Mouse (Mus musculus): Measurements from ENCODE around the gene Cd160.
A peak's percentile ranks its signal among the peaks of the same experiment; 100 is the strongest.

Cd160 gene

GRCm38 (mm10) chr3:96828308-96828864, 765 bp downstream of the Cd160 start:
- no peak for DNase-seq

GRCm38 (mm10) chr3:96825261-96825660, 3.9 kb downstream of the Cd160 start:
- DNase-seq, result no peak

- DNase-seq, result no peak
These were observed 4.5 kb downstream of the Cd160 start for GRCm38 (mm10) chr3:96824614-96825013.

GRCm38 (mm10) chr3:96823701-96824100, 5.5 kb downstream of the Cd160 start:
- DNase-seq, result no peak

GRCm38 (mm10) chr3:96821581-96821980, 7.6 kb downstream of the Cd160 start:
- DNase-seq, result no peak

GRCm38 (mm10) chr3:96820116-96820915, 8.8 kb downstream of the Cd160 start:
- DNase-seq, result no peak

- no peak for DNase-seq
These were observed 14.8 kb downstream of the Cd160 start for GRCm38 (mm10) chr3:96814342-96814741.

- no peak for DNase-seq
These were observed 15.4 kb downstream of the Cd160 start for GRCm38 (mm10) chr3:96813591-96814244.

GRCm38 (mm10) chr3:96813106-96813505, 16.0 kb downstream of the Cd160 start:
- peak; percentile 43 for DNase-seq

- DNase-seq, result peak; percentile 75
These were observed 16.6 kb downstream of the Cd160 start for GRCm38 (mm10) chr3:96812395-96813091.

- DNase-seq, result no peak
These were observed 17.9 kb downstream of the Cd160 start for GRCm38 (mm10) chr3:96811232-96811631.

GRCm38 (mm10) chr3:96808651-96809050, 20.5 kb downstream of the Cd160 start:
- DNase-seq, result no peak

GRCm38 (mm10) chr3:96808136-96808535, 21.0 kb downstream of the Cd160 start:
- no peak for DNase-seq

GRCm38 (mm10) chr3:96802214-96802613, 26.9 kb downstream of the Cd160 start:
- no peak for DNase-seq

- no peak for DNase-seq
These were observed 28.9 kb downstream of the Cd160 start for GRCm38 (mm10) chr3:96800254-96800653.

GRCm38 (mm10) chr3:96788506-96788905, 40.6 kb downstream of the Cd160 start:
- no peak for DNase-seq

GRCm38 (mm10) chr3:96787784-96788183, 41.4 kb downstream of the Cd160 start:
- DNase-seq, result no peak

- DNase-seq, result no peak
These were observed 46.9 kb downstream of the Cd160 start for GRCm38 (mm10) chr3:96782236-96782635.

- no peak for DNase-seq
These were observed 52.0 kb downstream of the Cd160 start for GRCm38 (mm10) chr3:96777120-96777519.

GRCm38 (mm10) chr3:96772949-96773348, 56.2 kb downstream of the Cd160 start:
- no peak for DNase-seq

GRCm38 (mm10) chr3:96769971-96770370, 59.2 kb downstream of the Cd160 start:
- no peak for DNase-seq

- no peak for DNase-seq
These were observed 64.6 kb downstream of the Cd160 start for GRCm38 (mm10) chr3:96764528-96764927.

GRCm38 (mm10) chr3:96759695-96760094, 69.5 kb downstream of the Cd160 start:
- peak; percentile 57 for DNase-seq

Data from right cerebral cortex, adult 18-20 months (tissue).